Mouse (Mus musculus) limb, embryonic 13.5 days (tissue): Measurements from ENCODE around the gene Plac8. TPM values are rescaled to one million over a fixed set of nuclear protein-coding genes. Genes with fewer than 3 reads are reported as not detected.

Experiments
- ATAC-seq: fragments of 200-750 bp; cut with Nextera tagmentation; 2 replicates; pipeline ENCODE4 v1.8.0; 2017; ENCODE audit warnings: low read depth, moderate number of reproducible peaks, moderate TSS enrichment; ENCODE audit not compliant: low FRiP score
- H3K27ac ChIP-seq: fragments of 300-500 bp; sonication (generic); 2 replicates; pipeline ENCODE4 v1.5.1; 2015; ENCODE audit warnings: inconsistent platforms, mild to moderate bottlenecking, moderate library complexity
- H3K27me3 ChIP-seq: fragments of 300-500 bp; sonication (generic); 2 replicates; pipeline ENCODE4 v1.6.1; 2015; ENCODE audit warnings: mild to moderate bottlenecking, inconsistent platforms
- H3K36me3 ChIP-seq: fragments of 300-500 bp; sonication (generic); 2 replicates; pipeline ENCODE4 v1.6.1; 2015; ENCODE audit warnings: inconsistent platforms, mild to moderate bottlenecking, moderate library complexity
- H3K4me1 ChIP-seq: fragments of 300-500 bp; sonication (generic); 2 replicates; pipeline ENCODE4 v1.6.1; 2015; ENCODE audit warnings: inconsistent platforms
- H3K4me2 ChIP-seq: fragments of 300-500 bp; sonication (generic); replicated peaks from 2 replicates; pipeline ENCODE4 v1.6.1; 2015; ENCODE audit warnings: inconsistent platforms, mild to moderate bottlenecking, moderate library complexity
- H3K4me3 ChIP-seq: fragments of 300-500 bp; sonication (generic); 2 replicates; pipeline ENCODE4 v1.5.1; 2015; ENCODE audit warnings: moderate library complexity, mild to moderate bottlenecking, inconsistent platforms
- H3K9ac ChIP-seq: fragments of 300-500 bp; sonication (generic); 2 replicates; pipeline ENCODE4 v1.6.1; 2015; ENCODE audit warnings: mild to moderate bottlenecking, inconsistent platforms
- H3K9me3 ChIP-seq: fragments of 300-500 bp; sonication (generic); 2 replicates; pipeline ENCODE4 v1.6.1; 2016; ENCODE audit warnings: inconsistent platforms
- WGBS: fragments of 180-500 bp; shearing (Covaris S2); methylation state at CpG from one replicate; pipeline ENCODE4 v1.1.7; 2015; 5-methylcytosine and 5-hydroxymethylcytosine counted together
- polyA plus RNA-seq: library from polyadenylated mRNA; unstranded; fragments of >200 nt; fragmentation: Nextera tagmentation; extraction: Ambion mirVana; gene quantifications from 2 replicates; pipeline ENCODE4 v1.2.1, GENCODE M21; 2015

The Plac8 gene
- polyA plus RNA-seq, 1 experiment from 2014 or later, result 4.5 TPM

GRCm38 (mm10) chr5:100520223-100520622 is 51.8 kb downstream of the Plac8 start:
- no peak for ATAC-seq
- Histone ChIP-seq H3K4me3 (0 out of 2 replicates have a peak overlapping the region, but pooled peaks have one; percentile 7), H3K9ac (peak overlapping the region; percentile 45; the same call in 1 of the 2 replicates), H3K9me3 (no peaks in the 10 kb centered on the region), H3K4me2 (peak overlapping the region; percentile 41), H3K36me3 (peaks cover 13% of the 10 kb centered on the region), H3K4me1 (peaks cover 14% of the 10 kb centered on the region), H3K27ac (no peak overlapping the region), H3K27me3 (no peaks in the 10 kb centered on the region)
- 94% methylated on average over 2 of the region's 2 CpGs for WGBS

GRCm38 (mm10) chr5:100519027-100519411 is 53.0 kb downstream of the Plac8 start:
- Histone ChIP-seq H3K4me2 (peak overlapping the region; percentile 81), H3K9me3 (no peaks in the 10 kb centered on the region), H3K27ac (peak overlapping the region; percentile 81; the same call in 1 of the 2 replicates), H3K36me3 (peaks cover 8% of the 10 kb centered on the region; the same call in 1 of the 2 replicates), H3K9ac (peak overlapping the region; percentile 93), H3K27me3 (no peaks in the 10 kb centered on the region; the same call in 1 of the 2 replicates), H3K4me1 (peaks cover 14% of the 10 kb centered on the region), H3K4me3 (peak overlapping the region; percentile 80)
- WGBS, result 7% methylated on average over 5 of the region's 5 CpGs
- ATAC-seq, result no peak

- under 1% methylated on average over 64 of the region's 64 CpGs for WGBS
- ATAC-seq, result peak; percentile 100
- Histone ChIP-seq H3K9ac (peak within 1 kb of the TSS; percentile 93), H3K27ac (peak within 1 kb of the TSS; percentile 81), H3K27me3 (no peaks in the 10 kb centered on the region; the same call in 1 of the 2 replicates), H3K9me3 (no peaks in the 10 kb centered on the region), H3K36me3 (peaks cover 8% of the 10 kb centered on the region; the same call in 1 of the 2 replicates), H3K4me1 (peaks cover 14% of the 10 kb centered on the region), H3K4me2 (peak within 1 kb of the TSS; percentile 81), H3K4me3 (peak within 1 kb of the TSS; percentile 80)
These were observed 53.7 kb downstream of the Plac8 start, which contains the start of gene Cops4 for GRCm38 (mm10) chr5:100518049-100519026. Gene Cops4 (plus strand): TSS chr5:100518309.

- Histone ChIP-seq H3K27me3 (no peaks in the 10 kb centered on the region; the same call in 1 of the 2 replicates), H3K36me3 (no peaks in the 10 kb centered on the region), H3K4me3 (no peak overlapping the region), H3K27ac (no peak overlapping the region), H3K9ac (no peak overlapping the region), H3K4me2 (no peak overlapping the region), H3K4me1 (no peaks in the 10 kb centered on the region; the same call in 1 of the 2 replicates), H3K9me3 (no peaks in the 10 kb centered on the region)
- ATAC-seq, result no peak
These were observed 59.5 kb downstream of the Plac8 start for GRCm38 (mm10) chr5:100512576-100512975.

GRCm38 (mm10) chr5:100509247-100509646 is 62.8 kb downstream of the Plac8 start:
- no peaks in the 10 kb centered on the region for H3K4me1 ChIP-seq
- H3K4me2 ChIP-seq, result no peak overlapping the region
- 79% methylated on average over 11 of the region's 11 CpGs for WGBS
- no peak overlapping the region for H3K27ac ChIP-seq
- H3K9ac ChIP-seq, result no peak overlapping the region
- no peak for ATAC-seq
- H3K36me3 ChIP-seq, result no peaks in the 10 kb centered on the region
- H3K9me3 ChIP-seq, result no peaks in the 10 kb centered on the region
- H3K27me3 ChIP-seq, result no peaks in the 10 kb centered on the region
- no peak overlapping the region for H3K4me3 ChIP-seq

Other genes starting within 250 kb of the Plac8 start
- 208 and 231 TPM in 2 replicates for gene Sec31a, start 156.0 kb downstream of the Plac8 start, polyA plus RNA-seq
- gene Lin54, start 71.6 kb downstream of the Plac8 start, polyA plus RNA-seq, result 11.0 and 13.4 TPM in 2 replicates
- 225 and 235 TPM in 2 replicates for gene Cops4, start 53.9 kb downstream of the Plac8 start, polyA plus RNA-seq
- 46.4 and 50.8 TPM in 2 replicates for gene Coq2, start 102.9 kb upstream of the Plac8 start, polyA plus RNA-seq
- 3.2 and 4.0 TPM in 2 replicates for gene Hpse, start 147.5 kb upstream of the Plac8 start, polyA plus RNA-seq
- 19.6 and 21.2 TPM in 2 replicates for gene Helq, start 226.4 kb upstream of the Plac8 start, polyA plus RNA-seq
- 178 and 179 TPM in 2 replicates for gene Mrps18c, start 226.4 kb upstream of the Plac8 start, polyA plus RNA-seq
- 35.1 and 36.9 TPM in 2 replicates for gene Abraxas1, start 248.7 kb upstream of the Plac8 start, polyA plus RNA-seq